In genomic region chr17:9774740-9775629, GRCm38 (mm10) we compare ENCODE assay signal across 9 mouse cellular contexts.
DNase-seq lines count a peak whose midpoint lies in the region; ATAC-seq and TF ChIP-seq lines count a peak whose summit lies in the region.
"Had no signal": no experiment of that assay in that cellular context is flagged by ENCODE, and none has a peak within 500 bp of the region (broad histone marks: within the 10 kb centered on the region; RNA-seq: fewer than 3 reads in every experiment).

No protein-coding gene starts in this region.

- H3K4me3 ChIP-seq in gastrocnemius, adult 2 months, result no peak overlapping the region
- no peak overlapping the region for H3K4me3 ChIP-seq in lung, embryonic 16.5 days (ENCODE audit: low read length)
- H3K4me3 ChIP-seq in stomach, postnatal 0 days (ENCODE audit: low read depth, low read length), result no peak overlapping the region
- H3K4me3 ChIP-seq: liver, embryonic 15.5 days had no signal

- ATAC-seq in lung, embryonic 16.5 days (ENCODE audit: low read depth), result 0 out of 2 replicates have a peak, but pooled peaks have one; percentile 7
- ATAC-seq in megakaryocyte, adult 5-6 weeks (ENCODE audit: poor library complexity, severe bottlenecking), result peak; percentile 49
- ATAC-seq in stomach, postnatal 0 days (ENCODE audit: low FRiP score, low TSS enrichment), result no peak

- WGBS in lung, embryonic 16.5 days, result 63% methylated on average over 11 of the region's 11 CpGs
- 68% methylated on average over 11 of the region's 11 CpGs for WGBS in stomach, postnatal 0 days

- DNase-seq in gastrocnemius, adult 2 months, result no peak
- DNase-seq in gastrocnemius, postnatal 10 days, result no peak
- no peak for DNase-seq in lung, postnatal 4 days
- no peak for DNase-seq in stomach, postnatal 0 days (ENCODE audit: low spot score)
- DNase-seq in gastrocnemius, postnatal 36 days, result no peak
- no peak for DNase-seq in gastrocnemius, adult 8-10 months (ENCODE audit: low spot score in 2 of 2)

- intact Hi-C loops in gastrocnemius, adult 2 months (cut with DNase I), result no loop called here
- intact Hi-C loops in gastrocnemius, postnatal 36 days (cut with DNase I), result no loop called here

- H3K4me2 ChIP-seq in lung, embryonic 16.5 days (ENCODE audit: low read depth, low read length), result no peak overlapping the region
- H3K4me2 ChIP-seq in stomach, postnatal 0 days (replicated peaks; ENCODE audit: low read depth), result no peak overlapping the region
- H3K4me2 ChIP-seq: liver, embryonic 15.5 days had no signal

- peak overlapping the region; percentile 69 for H3K27ac ChIP-seq in gastrocnemius, adult 2 months
- H3K27ac ChIP-seq in lung, embryonic 16.5 days (ENCODE audit: low read length), result peak overlapping the region; percentile 73
- H3K27ac ChIP-seq in stomach, postnatal 0 days (replicated peaks), result 0 out of 2 replicates have a peak overlapping the region, but pooled peaks have one; percentile 18
- H3K27ac ChIP-seq: liver, embryonic 15.5 days had no signal

- H3K36me3 ChIP-seq in lung, embryonic 16.5 days (ENCODE audit: control insufficient read depth, insufficient read depth, low read length), result no peaks in the 10 kb centered on the region
- no peaks in the 10 kb centered on the region for H3K36me3 ChIP-seq in stomach, postnatal 0 days (ENCODE audit: control insufficient read depth, insufficient read depth, low read length)
- H3K36me3 ChIP-seq: liver, embryonic 15.5 days had no signal

- H3K9ac ChIP-seq in lung, embryonic 16.5 days (ENCODE audit: low read length), result no peak overlapping the region
- H3K9ac ChIP-seq in stomach, postnatal 0 days (ENCODE audit: low read length), result no peak overlapping the region
- H3K9ac ChIP-seq: liver, embryonic 15.5 days had no signal

- no peaks in the 10 kb centered on the region for H3K27me3 ChIP-seq in lung, embryonic 16.5 days (ENCODE audit: control insufficient read depth, insufficient read depth, low read depth, low read length)
- H3K27me3 ChIP-seq in stomach, postnatal 0 days (ENCODE audit: control insufficient read depth, insufficient read depth, low read length), result no peaks in the 10 kb centered on the region
- H3K27me3 ChIP-seq: liver, embryonic 15.5 days had no signal

- peaks cover 2% of the 10 kb centered on the region; the same call in 1 of the 2 replicates for H3K4me1 ChIP-seq in lung, embryonic 16.5 days (replicated peaks; ENCODE audit: control insufficient read depth, insufficient read depth, low read length)
- no peaks in the 10 kb centered on the region for H3K4me1 ChIP-seq in stomach, postnatal 0 days (replicated peaks; ENCODE audit: control insufficient read depth, insufficient read depth)

- TF ChIP-seq EP300 in stomach, postnatal 0 days (optimal IDR thresholded peaks at IDR 0.05), result no peak

- H3K9me3 ChIP-seq in lung, embryonic 16.5 days (ENCODE audit: control insufficient read depth, low read length), result no peaks in the 10 kb centered on the region
- no peaks in the 10 kb centered on the region for H3K9me3 ChIP-seq in stomach, postnatal 0 days (ENCODE audit: control insufficient read depth, low read length)
- H3K9me3 ChIP-seq: liver, embryonic 15.5 days had no signal

- no peak for TF ChIP-seq CTCF in gastrocnemius, adult 2 months (IDR thresholded peaks at IDR 0.05)
- no peak for TF ChIP-seq CTCF in stomach, postnatal 0 days (IDR thresholded peaks at IDR 0.05; ENCODE audit: low read depth)

Comparison
In these comparisons a context has a peak if more than half of its experiments do, and no peak if none do; other contexts are left out.
1. H3K27ac ChIP-seq: peak in every context shown above with its lines; median percentile 73 in lung, embryonic 16.5 days; 69 in gastrocnemius, adult 2 months; 18 in stomach, postnatal 0 days.